Mouse (Mus musculus) intestine, embryonic 14.5 days (tissue): ENCODE data around the gene Slc15a4. TPM values are rescaled to one million over a fixed set of nuclear protein-coding genes. Genes with fewer than 3 reads are reported as not detected.
A peak's percentile ranks its signal among the peaks of the same experiment; 100 is the strongest.

ENCODE experiments used
- ATAC-seq: fragments of 200-750 bp; cut with Nextera tagmentation; replicated peaks from 2 replicates; pipeline ENCODE4 v1.8.0; 2017; ENCODE audit warnings: low read depth, moderate number of reproducible peaks, moderate TSS enrichment, moderate library complexity; ENCODE audit not compliant: low FRiP score, low TSS enrichment
- DNase-seq: peaks from one replicate; pipeline ENCODE4 v3.0.0-alpha.2; 2018; ENCODE audit warnings: low spot score
- H3K27ac ChIP-seq: fragments of 300-500 bp; sonication (generic); 2 replicates; pipeline ENCODE4 v1.5.1; 2014; ENCODE audit warnings: low read depth, mild to moderate bottlenecking, control low read depth
- H3K27me3 ChIP-seq: fragments of 300-500 bp; sonication (generic); replicated peaks from 2 replicates; pipeline ENCODE4 v1.6.1; 2014; ENCODE audit warnings: low read length, control low read depth; ENCODE audit not compliant: control insufficient read depth, insufficient read depth
- H3K36me3 ChIP-seq: fragments of 300-500 bp; sonication (generic); 2 replicates; pipeline ENCODE4 v1.6.1; 2014; ENCODE audit warnings: low read length, control low read depth; ENCODE audit not compliant: control insufficient read depth, insufficient read depth
- H3K4me1 ChIP-seq: fragments of 300-500 bp; sonication (generic); replicated peaks from 2 replicates; pipeline ENCODE4 v1.6.1; 2014; ENCODE audit warnings: low read length, control low read depth, mixed read lengths; ENCODE audit not compliant: control insufficient read depth, insufficient read depth
- H3K4me2 ChIP-seq: fragments of 300-500 bp; sonication (generic); 2 replicates; pipeline ENCODE4 v1.6.1; 2014; ENCODE audit warnings: low read length
- H3K4me3 ChIP-seq: fragments of 300-500 bp; sonication (generic); 2 replicates; pipeline ENCODE4 v1.5.1; 2014; ENCODE audit warnings: low read depth, low read length, control low read depth, mixed read lengths
- H3K9ac ChIP-seq: fragments of 300-500 bp; sonication (generic); 2 replicates; pipeline ENCODE4 v1.6.1; 2014; ENCODE audit warnings: mild to moderate bottlenecking, low read length
- H3K9me3 ChIP-seq: fragments of 300-500 bp; sonication (generic); 2 replicates; pipeline ENCODE4 v1.6.1; 2016; ENCODE audit warnings: low read length, control low read depth; ENCODE audit not compliant: control insufficient read depth
- WGBS: fragments of 180-500 bp; shearing (Covaris S2); extraction: QIAGEN DNeasy Blood & Tissue Kit; methylation state at CpG from one replicate; pipeline ENCODE4 v1.1.7; 2014; 5-methylcytosine and 5-hydroxymethylcytosine counted together
- polyA plus RNA-seq: library from polyadenylated mRNA; unstranded; fragments of >200 nt; fragmentation: Nextera tagmentation; extraction: Ambion mirVana; gene quantifications from 2 replicates; pipeline ENCODE4 v1.2.1, GENCODE M21; 2014

Gene Slc15a4
- 18.6 and 20.2 TPM in 2 replicates for polyA plus RNA-seq

DNA sequence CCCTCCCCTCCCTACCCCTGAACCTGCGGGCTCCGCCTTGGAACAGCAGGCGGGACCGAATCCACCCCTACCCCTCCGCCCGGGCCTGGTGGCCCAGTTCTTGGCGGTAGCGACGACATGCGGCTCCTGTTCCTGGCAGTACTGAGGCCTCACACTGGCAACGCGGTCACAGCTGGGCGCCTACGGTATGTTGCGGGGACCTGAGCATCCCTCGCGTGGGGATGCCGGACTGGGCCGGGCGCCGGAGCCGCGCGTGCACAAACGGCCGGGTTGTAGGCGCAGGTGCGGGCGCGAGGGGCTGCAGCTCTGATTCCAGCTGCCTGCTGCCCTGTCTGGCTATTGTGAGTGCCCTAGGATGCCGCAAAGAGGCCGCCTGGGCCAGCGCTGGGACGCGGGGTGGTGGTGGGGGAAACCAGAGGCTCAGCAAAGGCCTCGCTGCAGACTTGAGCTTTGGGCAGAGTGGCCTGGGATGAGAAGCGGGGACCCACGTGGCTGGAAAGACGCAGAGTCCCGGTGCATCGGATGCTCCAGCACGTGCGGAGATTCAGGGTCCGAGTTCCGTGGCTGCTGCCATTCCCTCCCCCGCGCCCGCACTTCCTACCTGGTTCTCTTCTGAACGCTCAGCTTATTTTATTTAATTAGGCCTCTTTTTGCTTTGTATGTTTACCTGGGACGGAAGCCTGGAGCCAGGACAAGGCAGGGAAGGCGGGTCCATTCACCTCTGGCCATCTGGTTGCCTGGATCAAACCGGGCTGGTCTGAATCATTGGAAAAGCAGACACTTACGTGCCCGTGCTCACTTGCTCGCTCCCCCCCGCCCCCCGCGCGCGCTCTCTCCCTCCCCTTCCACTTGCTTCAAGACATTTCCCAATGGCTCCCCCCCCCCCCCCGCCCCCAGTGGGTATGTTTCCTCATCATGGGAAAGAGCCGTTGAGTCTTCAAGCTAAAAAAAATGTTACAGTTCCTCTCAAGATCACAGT is at the start of gene Slc15a4, which contains the start of gene Glt1d1:
TSS of gene Slc15a4 (minus strand) at position 731 of the 979 bp plus-strand sequence.
TSS of gene Glt1d1 (plus strand) at position 96 of the 979 bp plus-strand sequence.
- DNase-seq (peak; percentile 72), ATAC-seq (peak; percentile 65)
- Histone ChIP-seq H3K4me3 (peak within 1 kb of the TSS; percentile 38), H3K9ac (peak within 1 kb of the TSS; percentile 39), H3K27ac (no peak within 1 kb of the TSS), H3K4me1 (no peaks in the 10 kb centered on the region), H3K4me2 (peak within 1 kb of the TSS; percentile 72), H3K9me3 (no peaks in the 10 kb centered on the region), H3K27me3 (peaks cover 30% of the 10 kb centered on the region), H3K36me3 (no peaks in the 10 kb centered on the region)
- under 1% methylated on average over 62 of the region's 62 CpGs for WGBS

DNA sequence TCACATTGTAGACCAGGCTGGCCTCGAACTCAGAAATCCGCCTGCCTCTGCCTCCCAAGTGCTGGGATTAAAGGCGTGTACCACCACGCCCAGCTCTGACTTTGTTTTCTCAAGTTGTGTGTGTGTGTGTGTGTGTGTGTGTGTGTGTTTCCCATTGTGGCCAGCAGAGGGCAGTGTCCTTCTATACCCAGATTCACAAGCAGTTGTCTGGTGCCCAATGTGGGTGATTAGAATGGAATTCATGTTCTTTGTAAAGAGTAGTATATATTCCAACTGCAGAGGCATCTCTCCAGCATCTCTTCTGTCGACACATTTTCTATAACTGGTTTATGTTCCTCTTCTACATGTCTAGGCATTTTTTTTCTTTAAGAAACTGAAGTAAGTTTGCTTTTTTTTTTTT is 45.8 kb upstream of the Slc15a4 start:
- no peak for DNase-seq
- ATAC-seq: no peak
- Histone ChIP-seq H3K27me3 (no peaks in the 10 kb centered on the region), H3K9ac (no peak overlapping the region), H3K4me2 (no peak overlapping the region), H3K4me3 (no peak overlapping the region), H3K36me3 (no peaks in the 10 kb centered on the region), H3K27ac (no peak overlapping the region), H3K9me3 (0 out of 2 replicates have a peak, but pooled peaks cover 4% of the 10 kb centered on the region), H3K4me1 (no peaks in the 10 kb centered on the region)
- WGBS: 95% methylated on average over 5 of the region's 5 CpGs

DNA sequence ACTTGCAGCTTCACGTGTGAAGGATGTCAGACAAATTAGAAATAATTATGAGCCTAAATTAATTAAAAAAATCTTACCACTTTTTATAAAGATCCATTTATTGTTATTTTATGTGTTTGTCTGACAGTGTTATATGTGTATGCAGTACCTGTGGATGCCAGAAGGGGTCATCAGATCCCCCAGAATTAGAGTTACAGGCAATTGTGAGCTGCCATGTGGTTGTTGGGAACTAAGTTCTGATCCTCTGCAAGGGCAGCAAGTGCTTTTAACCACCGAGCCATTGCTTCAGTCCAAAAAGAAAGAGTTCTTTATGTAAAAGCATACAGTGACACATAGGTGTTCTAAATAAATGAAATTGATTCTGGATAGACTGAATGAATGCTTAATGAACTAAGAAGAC is 44.9 kb upstream of the Slc15a4 start:
- DNase-seq: no peak
- H3K9me3 ChIP-seq: 0 out of 2 replicates have a peak, but pooled peaks cover 4% of the 10 kb centered on the region

DNA sequence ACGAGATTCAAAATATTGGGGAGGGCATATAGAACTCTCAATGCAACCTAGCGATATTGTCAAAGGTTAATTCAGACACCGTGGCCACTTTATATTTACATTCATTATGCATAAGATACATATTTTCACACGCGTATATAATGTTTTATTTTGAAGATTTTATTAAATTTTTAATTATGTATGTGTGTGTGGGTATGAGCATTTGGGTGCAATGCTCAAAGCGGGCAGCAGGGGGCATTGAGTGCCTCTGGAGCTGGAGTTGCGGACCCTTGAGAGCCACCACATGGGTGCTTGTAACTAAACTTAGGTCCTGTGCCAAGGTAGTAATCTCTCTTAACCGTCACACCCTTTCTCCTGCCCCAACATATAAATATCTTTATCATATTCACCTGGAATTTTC is 41.2 kb upstream of the Slc15a4 start:
- Histone ChIP-seq H3K27ac (no peak overlapping the region), H3K36me3 (no peaks in the 10 kb centered on the region), H3K4me3 (no peak overlapping the region), H3K27me3 (no peaks in the 10 kb centered on the region), H3K4me1 (no peaks in the 10 kb centered on the region), H3K4me2 (no peak overlapping the region), H3K9ac (no peak overlapping the region), H3K9me3 (0 out of 2 replicates have a peak, but pooled peaks cover 4% of the 10 kb centered on the region)
- DNase-seq: no peak
- no peak for ATAC-seq
- WGBS: 89% methylated on average over 8 of the region's 8 CpGs

More for the DNA sequence above, 44.9 kb upstream of the Slc15a4 start:
- no peak overlapping the region for H3K4me3 ChIP-seq
- no peak overlapping the region for H3K4me2 ChIP-seq
- H3K36me3 ChIP-seq: no peaks in the 10 kb centered on the region
- 88% methylated on average over 2 of the region's 2 CpGs for WGBS
- H3K9ac ChIP-seq: no peak overlapping the region
- no peak overlapping the region for H3K27ac ChIP-seq
- no peaks in the 10 kb centered on the region for H3K4me1 ChIP-seq
- ATAC-seq: no peak
- no peaks in the 10 kb centered on the region for H3K27me3 ChIP-seq

DNA sequence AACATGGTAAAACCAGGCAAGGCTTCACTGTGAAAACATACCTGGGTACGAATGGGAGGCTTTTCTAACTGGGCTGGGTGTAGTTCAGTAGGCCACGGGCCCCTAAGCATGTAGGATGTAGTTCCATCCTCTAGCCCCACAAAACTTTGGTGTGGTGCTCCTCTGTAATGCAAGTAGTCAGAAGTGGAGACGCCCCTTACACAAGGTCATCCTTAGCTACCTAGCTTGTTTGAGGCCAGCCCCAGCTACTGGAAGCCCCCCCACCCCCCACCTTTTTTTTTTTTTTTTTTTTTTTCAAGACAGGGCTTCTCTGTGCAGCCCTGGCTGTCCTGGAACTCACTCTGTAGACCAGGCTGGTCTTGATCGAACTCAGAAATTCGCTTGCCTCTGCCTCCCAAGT is 28.3 kb upstream of the Slc15a4 start:
- H3K4me2 ChIP-seq: no peak overlapping the region
- no peak overlapping the region for H3K9ac ChIP-seq
- DNase-seq (no peak), ATAC-seq (no peak)
- no peak overlapping the region for H3K4me3 ChIP-seq
- H3K9me3 ChIP-seq: no peaks in the 10 kb centered on the region
- WGBS: 91% methylated on average over 5 of the region's 5 CpGs
- H3K27me3 ChIP-seq: no peaks in the 10 kb centered on the region
- no peaks in the 10 kb centered on the region for H3K4me1 ChIP-seq
- H3K27ac ChIP-seq: no peak overlapping the region
- H3K36me3 ChIP-seq: no peaks in the 10 kb centered on the region

DNA sequence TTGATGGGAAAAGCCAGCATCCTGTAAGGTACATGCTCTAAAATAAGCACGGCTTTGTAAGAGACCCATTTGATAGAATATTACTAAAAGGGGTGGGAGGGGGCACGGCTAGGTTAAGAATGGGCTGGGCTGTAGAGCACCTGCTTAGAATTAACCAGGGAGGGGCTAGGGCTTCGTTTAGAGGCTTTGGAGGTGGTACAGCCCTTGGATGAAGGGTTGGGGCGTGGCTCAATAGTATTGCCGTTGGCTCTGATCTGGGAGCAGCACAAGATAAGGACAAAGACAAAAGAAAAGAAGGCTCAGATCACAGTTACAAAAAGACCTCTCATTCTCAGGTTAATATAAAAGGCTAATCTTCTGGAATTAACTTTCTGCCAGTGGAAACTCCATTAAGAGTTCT is 27.6 kb upstream of the Slc15a4 start:
- H3K9ac ChIP-seq: no peak overlapping the region
- H3K27ac ChIP-seq: no peak overlapping the region
- no peak for DNase-seq
- H3K36me3 ChIP-seq: no peaks in the 10 kb centered on the region
- H3K4me3 ChIP-seq: no peak overlapping the region
- WGBS: 79% methylated on average over 5 of the region's 5 CpGs
- H3K9me3 ChIP-seq: no peaks in the 10 kb centered on the region
- ATAC-seq: no peak
- no peaks in the 10 kb centered on the region for H3K27me3 ChIP-seq
- H3K4me2 ChIP-seq: no peak overlapping the region
- H3K4me1 ChIP-seq: no peaks in the 10 kb centered on the region

DNA sequence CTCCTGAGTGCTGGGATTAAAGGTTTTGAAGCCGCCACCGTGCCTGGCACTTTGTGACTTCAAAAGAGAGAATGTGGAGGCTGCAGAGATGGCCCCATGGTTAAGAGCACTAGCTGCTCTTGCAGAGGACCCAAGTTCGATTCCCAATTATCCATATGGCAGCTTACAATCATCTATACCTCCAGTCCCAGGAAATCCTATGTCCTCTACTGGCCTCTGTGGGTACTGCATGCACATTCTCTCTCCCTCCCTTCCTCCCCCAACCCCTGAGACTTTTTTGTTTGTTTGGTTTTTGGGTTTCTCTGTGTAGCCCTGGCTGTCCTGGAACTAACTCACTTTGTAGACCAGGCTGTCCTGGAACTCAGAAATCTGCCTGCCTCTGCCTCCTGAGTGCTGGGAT is 26.6 kb upstream of the Slc15a4 start:
- Histone ChIP-seq H3K9ac (no peak overlapping the region), H3K4me1 (no peaks in the 10 kb centered on the region), H3K27me3 (no peaks in the 10 kb centered on the region), H3K4me2 (no peak overlapping the region), H3K36me3 (no peaks in the 10 kb centered on the region), H3K9me3 (no peaks in the 10 kb centered on the region), H3K27ac (no peak overlapping the region), H3K4me3 (no peak overlapping the region)
- ATAC-seq: no peak
- no peak for DNase-seq
- 88% methylated on average over 3 of the region's 3 CpGs for WGBS

DNA sequence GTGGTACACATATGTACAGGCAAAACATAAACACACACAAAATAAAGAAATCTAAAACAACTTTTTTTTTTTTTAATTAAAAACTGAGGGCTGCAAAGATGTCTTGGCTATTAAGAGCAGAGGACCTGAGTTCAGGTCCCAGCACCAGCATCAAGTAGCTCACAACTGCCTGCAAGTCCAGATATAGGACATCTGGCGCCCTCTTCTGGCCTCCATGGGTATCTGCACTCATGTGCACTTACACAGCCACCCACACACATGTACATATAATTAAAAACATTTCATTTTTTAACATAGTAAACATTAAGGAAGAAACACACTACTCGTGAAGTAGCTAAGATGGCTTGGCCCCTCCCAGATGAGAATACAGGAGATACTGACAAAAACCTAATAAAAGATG is 25.6 kb upstream of the Slc15a4 start:
- no peak for ATAC-seq
- Histone ChIP-seq H3K4me1 (no peaks in the 10 kb centered on the region), H3K4me2 (no peak overlapping the region), H3K27ac (no peak overlapping the region), H3K9ac (no peak overlapping the region), H3K36me3 (no peaks in the 10 kb centered on the region), H3K27me3 (no peaks in the 10 kb centered on the region), H3K4me3 (no peak overlapping the region), H3K9me3 (no peaks in the 10 kb centered on the region)
- no peak for DNase-seq
- 84% methylated on average over 2 of the region's 2 CpGs for WGBS
